Mouse (Mus musculus) hindbrain, postnatal 0 days (tissue): ENCODE measurements at regions not wholly inside any gene's neighbourhood (a gene's known extent, or its start where the extent isn't known, plus 50 kb on each side); places are given as distances from the start of the nearest gene placed in this dataset.

Source experiments
- ATAC-seq: fragments of 200-750 bp; cut with Nextera tagmentation; 2 replicates; pipeline ENCODE4 v1.8.0; 2017; ENCODE audit warnings: mild to moderate bottlenecking, moderate TSS enrichment, moderate library complexity
- DNase-seq: peaks from one replicate; pipeline ENCODE4 v3.0.0-alpha.2; 2015; ENCODE audit warnings: low spot score
- H3K27ac ChIP-seq: fragments of 300-500 bp; sonication (generic); 2 replicates; pipeline ENCODE4 v1.5.1; 2014; ENCODE audit warnings: mild to moderate bottlenecking
- H3K27me3 ChIP-seq: fragments of 300-500 bp; sonication (generic); 2 replicates; pipeline ENCODE4 v1.6.1; 2014; ENCODE audit warnings: low read length, mixed read lengths; ENCODE audit not compliant: insufficient read depth
- H3K36me3 ChIP-seq: fragments of 300-500 bp; sonication (generic); 2 replicates; pipeline ENCODE4 v1.6.1; 2014; ENCODE audit warnings: low read length, mixed read lengths; ENCODE audit not compliant: insufficient read depth
- H3K4me1 ChIP-seq: fragments of 300-500 bp; sonication (generic); 2 replicates; pipeline ENCODE4 v1.6.1; 2014; ENCODE audit warnings: antibody characterized with exemption, low read length, mixed read lengths; ENCODE audit not compliant: insufficient read depth
- H3K4me2 ChIP-seq: fragments of 300-500 bp; sonication (generic); 2 replicates; pipeline ENCODE4 v1.6.1; 2014; ENCODE audit warnings: low read depth, mild to moderate bottlenecking, low read length, moderate library complexity, mixed read lengths
- H3K4me3 ChIP-seq: fragments of 300-500 bp; sonication (generic); 2 replicates; pipeline ENCODE4 v1.5.1; 2014; ENCODE audit warnings: low read length
- H3K9ac ChIP-seq: fragments of 300-500 bp; sonication (generic); replicated peaks from 2 replicates; pipeline ENCODE4 v1.6.1; 2014; ENCODE audit warnings: mild to moderate bottlenecking, low read length, moderate library complexity, mixed read lengths
- H3K9me3 ChIP-seq: fragments of 300-500 bp; sonication (generic); 2 replicates; pipeline ENCODE4 v1.6.1; 2016; ENCODE audit warnings: low read length, mixed read lengths
- CTCF ChIP-seq: IDR thresholded peaks from 2 replicates; pipeline ENCODE4 v1.5.1; 2016; ENCODE audit warnings: antibody characterized with exemption, control low read depth, low read depth
- whole genome bisulfite sequencing: fragments of 180-500 bp; shearing (Covaris S2); extraction: QIAGEN DNeasy Blood & Tissue Kit; methylation state at CpG from one replicate; pipeline ENCODE4 v1.1.7; 2014; 5-methylcytosine and 5-hydroxymethylcytosine counted together

DNA sequence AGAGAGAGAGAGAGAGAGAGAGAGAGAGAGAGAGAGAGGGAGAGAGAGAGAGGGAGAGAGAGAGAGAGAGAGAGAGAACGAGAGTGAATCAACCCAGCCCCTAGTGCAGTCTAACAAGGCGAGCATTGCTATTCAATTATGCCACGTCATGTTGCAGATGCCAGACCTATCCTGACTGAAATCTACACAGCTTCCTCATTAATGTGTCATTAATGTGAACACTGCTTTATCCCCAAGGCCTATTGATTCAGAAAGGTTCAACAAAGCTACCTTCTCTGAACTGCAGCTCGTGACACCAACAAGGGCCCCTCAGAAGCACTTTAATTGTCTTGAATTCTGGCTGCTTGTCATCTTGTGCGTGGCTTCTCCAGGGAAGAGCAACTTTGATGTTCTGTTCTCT lies 457.4 kb downstream of the Tcerg1l start:
- Histone ChIP-seq H3K4me2 (no peak overlapping the region), H3K9ac (no peak overlapping the region), H3K4me3 (no peak overlapping the region), H3K4me1 (no peaks in the 10 kb centered on the region), H3K9me3 (no peaks in the 10 kb centered on the region), H3K36me3 (no peaks in the 10 kb centered on the region), H3K27ac (no peak overlapping the region), H3K27me3 (no peaks in the 10 kb centered on the region)
- 32% methylated on average over 5 of the region's 5 CpGs for WGBS
- TF ChIP-seq CTCF: no peak
- no peak for ATAC-seq
- DNase-seq: no peak

GRCm38 (mm10) chr7:137944991-137945390 lies 452.5 kb downstream of the Tcerg1l start:
- Histone ChIP-seq H3K27ac (no peak overlapping the region), H3K9me3 (no peaks in the 10 kb centered on the region), H3K4me1 (no peaks in the 10 kb centered on the region), H3K4me2 (no peak overlapping the region), H3K36me3 (no peaks in the 10 kb centered on the region), H3K4me3 (no peak overlapping the region), H3K27me3 (no peaks in the 10 kb centered on the region), H3K9ac (no peak overlapping the region)
- ATAC-seq (no peak), DNase-seq (no peak)
- no peak for TF ChIP-seq CTCF
- WGBS: 97% methylated on average over 2 of the region's 2 CpGs

GRCm38 (mm10) chr7:137947424-137947823 lies 450.1 kb downstream of the Tcerg1l start:
- no peak overlapping the region for H3K4me2 ChIP-seq
- H3K4me1 ChIP-seq: no peaks in the 10 kb centered on the region
- no peak overlapping the region for H3K27ac ChIP-seq
- 21% methylated on average over 5 of the region's 5 CpGs for WGBS
- no peaks in the 10 kb centered on the region for H3K27me3 ChIP-seq
- H3K9ac ChIP-seq: no peak overlapping the region
- TF ChIP-seq CTCF: no peak
- no peaks in the 10 kb centered on the region for H3K36me3 ChIP-seq
- no peak overlapping the region for H3K4me3 ChIP-seq
- DNase-seq (no peak), ATAC-seq (no peak)
- H3K9me3 ChIP-seq: no peaks in the 10 kb centered on the region

DNA sequence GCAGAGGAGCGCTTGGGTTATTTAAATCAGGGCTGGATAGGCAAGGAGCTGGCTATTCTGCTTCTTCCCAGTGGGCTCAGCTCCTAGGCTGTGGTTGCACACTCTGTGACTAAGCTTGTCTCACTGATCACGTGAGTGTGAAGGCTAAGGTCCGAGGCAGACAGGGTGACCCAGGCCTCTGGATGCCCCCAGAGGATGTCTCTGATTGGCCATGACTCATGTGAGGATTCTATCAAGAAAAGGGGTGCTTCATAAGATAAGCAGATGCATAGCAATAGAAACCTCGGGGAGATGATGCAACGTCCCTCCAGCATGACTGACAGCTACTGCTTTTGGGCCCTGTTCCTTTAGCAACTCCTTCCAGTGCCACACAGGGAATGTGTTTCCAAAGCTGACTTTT lies 440.2 kb downstream of the Tcerg1l start:
- H3K27me3 ChIP-seq: no peaks in the 10 kb centered on the region
- WGBS: 55% methylated on average over 5 of the region's 5 CpGs
- ATAC-seq (no peak), DNase-seq (no peak)
- H3K4me1 ChIP-seq: no peaks in the 10 kb centered on the region
- no peak overlapping the region for H3K4me2 ChIP-seq
- no peak overlapping the region for H3K4me3 ChIP-seq
- TF ChIP-seq CTCF: no peak
- H3K9ac ChIP-seq: no peak overlapping the region
- H3K27ac ChIP-seq: no peak overlapping the region
- no peaks in the 10 kb centered on the region for H3K9me3 ChIP-seq
- no peaks in the 10 kb centered on the region for H3K36me3 ChIP-seq

DNA sequence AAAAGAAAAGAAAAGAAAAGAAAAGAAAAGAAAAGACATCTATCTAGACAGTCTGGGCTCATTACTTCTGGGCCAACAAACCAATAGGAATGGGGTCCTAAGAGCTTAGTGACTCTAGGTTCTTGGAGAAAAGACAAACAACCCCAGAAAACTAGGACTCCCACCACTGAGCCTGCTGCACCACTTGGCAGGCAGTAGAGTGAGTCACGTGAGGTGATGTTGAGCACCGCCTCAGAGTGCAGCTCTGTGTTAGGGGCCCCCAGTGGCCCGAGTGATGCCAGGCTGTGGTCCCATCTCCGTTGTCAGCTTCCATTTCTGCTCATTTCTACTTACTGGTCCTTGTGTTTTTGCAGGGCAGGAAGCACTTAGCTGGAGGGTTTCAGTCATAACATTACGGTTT lies 439.7 kb downstream of the Tcerg1l start:
- WGBS: 67% methylated on average over 5 of the region's 5 CpGs
- no peak overlapping the region for H3K9ac ChIP-seq
- no peak overlapping the region for H3K27ac ChIP-seq
- H3K9me3 ChIP-seq: no peaks in the 10 kb centered on the region
- no peak for TF ChIP-seq CTCF
- H3K4me1 ChIP-seq: no peaks in the 10 kb centered on the region
- H3K27me3 ChIP-seq: no peaks in the 10 kb centered on the region
- H3K4me2 ChIP-seq: no peak overlapping the region
- no peak overlapping the region for H3K4me3 ChIP-seq
- DNase-seq (no peak), ATAC-seq (no peak)
- no peaks in the 10 kb centered on the region for H3K36me3 ChIP-seq

- peaks cover 6% of the 10 kb centered on the region for H3K4me1 ChIP-seq
- no peak overlapping the region for H3K4me2 ChIP-seq
- no peaks in the 10 kb centered on the region for H3K36me3 ChIP-seq
- no peak overlapping the region for H3K4me3 ChIP-seq
- DNase-seq: peak; percentile 52
- H3K27ac ChIP-seq: no peak overlapping the region
- H3K27me3 ChIP-seq: no peaks in the 10 kb centered on the region
- no peak overlapping the region for H3K9ac ChIP-seq
- TF ChIP-seq CTCF: no peak
- WGBS: 29% methylated on average over 3 of the region's 3 CpGs
- peak; percentile 49; the same call in 1 of the 2 replicates for ATAC-seq
- no peaks in the 10 kb centered on the region for H3K9me3 ChIP-seq
Measured at GRCm38 (mm10) chr7:137963470-137964095, 433.9 kb downstream of the Tcerg1l start.

- Histone ChIP-seq H3K4me3 (no peak overlapping the region), H3K4me2 (no peak overlapping the region), H3K36me3 (no peaks in the 10 kb centered on the region), H3K27ac (no peak overlapping the region), H3K9me3 (no peaks in the 10 kb centered on the region), H3K4me1 (no peaks in the 10 kb centered on the region), H3K9ac (no peak overlapping the region), H3K27me3 (no peaks in the 10 kb centered on the region)
- TF ChIP-seq CTCF: no peak
- 94% methylated on average over 5 of the region's 5 CpGs for WGBS
- DNase-seq: no peak
- ATAC-seq: no peak
Measured at GRCm38 (mm10) chr7:137974705-137975104, 422.8 kb downstream of the Tcerg1l start.
